Mouse (Mus musculus) lung, embryonic 14.5 days (tissue): ENCODE data around the gene Tmem56. TPM values are rescaled to one million over a fixed set of nuclear protein-coding genes. Genes with fewer than 3 reads are reported as not detected.

Experiments used
- ATAC-seq: fragments of 200-750 bp; cut with Nextera tagmentation; 2 replicates; pipeline ENCODE4 v1.8.0; 2017; ENCODE audit warnings: mild to moderate bottlenecking, moderate TSS enrichment, moderate library complexity; ENCODE audit not compliant: insufficient read depth
- DNase-seq: peaks from one replicate; pipeline ENCODE4 v3.0.0-alpha.2; 2015
- H3K27ac ChIP-seq: fragments of 300-500 bp; sonication (generic); 2 replicates; pipeline ENCODE4 v1.5.1; 2014; ENCODE audit warnings: low read depth, mild to moderate bottlenecking, moderate library complexity
- H3K27me3 ChIP-seq: fragments of 300-500 bp; sonication (generic); 2 replicates; pipeline ENCODE4 v1.6.1; 2014; ENCODE audit warnings: low read length, control low read depth; ENCODE audit not compliant: insufficient read depth
- H3K36me3 ChIP-seq: fragments of 300-500 bp; sonication (generic); 2 replicates; pipeline ENCODE4 v1.6.1; 2014; ENCODE audit warnings: control low read depth; ENCODE audit not compliant: insufficient read depth
- H3K4me1 ChIP-seq: fragments of 300-500 bp; sonication (generic); 2 replicates; pipeline ENCODE4 v1.6.1; 2014; ENCODE audit warnings: antibody characterized with exemption, control low read depth; ENCODE audit not compliant: insufficient read depth
- H3K4me2 ChIP-seq: fragments of 300-500 bp; sonication (generic); 2 replicates; pipeline ENCODE4 v1.6.1; 2014; ENCODE audit warnings: mild to moderate bottlenecking
- H3K4me3 ChIP-seq: fragments of 300-500 bp; sonication (generic); 2 replicates; pipeline ENCODE4 v1.5.1; 2014; ENCODE audit warnings: low read depth, low read length
- H3K9ac ChIP-seq: fragments of 300-500 bp; sonication (generic); 2 replicates; pipeline ENCODE4 v1.6.1; 2014
- H3K9me3 ChIP-seq: fragments of 300-500 bp; sonication (generic); 2 replicates; pipeline ENCODE4 v1.6.1; 2016; ENCODE audit warnings: low read depth, low read length, control low read depth
- CTCF ChIP-seq: IDR thresholded peaks from 2 replicates; pipeline ENCODE4 v1.5.1; 2016; ENCODE audit warnings: antibody characterized with exemption, low read depth
- WGBS: fragments of 180-500 bp; shearing (Covaris S2); extraction: QIAGEN DNeasy Blood & Tissue Kit; methylation state at CpG from one replicate; pipeline ENCODE4 v1.1.7; 2014; 5-methylcytosine and 5-hydroxymethylcytosine counted together
- polyA plus RNA-seq: library from polyadenylated mRNA; unstranded; fragments of >200 nt; fragmentation: Nextera tagmentation; extraction: Ambion mirVana; gene quantifications from 2 replicates; pipeline ENCODE4 v1.2.1, GENCODE M21; 2014

The Tmem56 gene
- polyA plus RNA-seq, 1 experiment from 2014 or later: 0.34 TPM

- no peak for ATAC-seq
- Histone ChIP-seq H3K9ac (no peak overlapping the region), H3K27me3 (no peaks in the 10 kb centered on the region), H3K4me1 (no peaks in the 10 kb centered on the region; the same call in 1 of the 2 replicates), H3K27ac (no peak overlapping the region), H3K36me3 (no peaks in the 10 kb centered on the region), H3K9me3 (no peaks in the 10 kb centered on the region), H3K4me3 (no peak overlapping the region), H3K4me2 (no peak overlapping the region)
- DNase-seq: no peak
- 48% methylated on average over 9 of the region's 9 CpGs for WGBS
- TF ChIP-seq CTCF: no peak
These were observed 40.6 kb downstream of the Tmem56 start for GRCm38 (mm10) chr3:121242111-121242936.

- Histone ChIP-seq H3K9ac (no peak overlapping the region), H3K27me3 (no peaks in the 10 kb centered on the region), H3K4me2 (no peak overlapping the region), H3K36me3 (no peaks in the 10 kb centered on the region), H3K9me3 (no peaks in the 10 kb centered on the region), H3K27ac (no peak overlapping the region), H3K4me1 (no peaks in the 10 kb centered on the region; the same call in 1 of the 2 replicates), H3K4me3 (no peak overlapping the region)
- ATAC-seq (peak; percentile 38; the same call in 1 of the 2 replicates), DNase-seq (no peak)
- WGBS: 51% methylated on average over 8 of the region's 8 CpGs
- no peak for TF ChIP-seq CTCF
These were observed 42.4 kb downstream of the Tmem56 start for GRCm38 (mm10) chr3:121240362-121241040.

- TF ChIP-seq CTCF: no peak
- no peaks in the 10 kb centered on the region for H3K36me3 ChIP-seq
- no peak for DNase-seq
- no peaks in the 10 kb centered on the region; the same call in 1 of the 2 replicates for H3K4me1 ChIP-seq
- no peaks in the 10 kb centered on the region for H3K9me3 ChIP-seq
- no peaks in the 10 kb centered on the region for H3K27me3 ChIP-seq
- no peak overlapping the region for H3K9ac ChIP-seq
- 72% methylated on average over 8 of the region's 8 CpGs for WGBS
- no peak for ATAC-seq
- no peak overlapping the region for H3K4me2 ChIP-seq
- no peak overlapping the region for H3K27ac ChIP-seq
- no peak overlapping the region for H3K4me3 ChIP-seq
These were observed 43.8 kb downstream of the Tmem56 start for GRCm38 (mm10) chr3:121239096-121239495.

- Histone ChIP-seq H3K27me3 (no peaks in the 10 kb centered on the region; the same call in 1 of the 2 replicates), H3K4me1 (no peaks in the 10 kb centered on the region), H3K4me3 (no peak overlapping the region), H3K9me3 (no peaks in the 10 kb centered on the region), H3K4me2 (no peak overlapping the region), H3K36me3 (no peaks in the 10 kb centered on the region), H3K9ac (no peak overlapping the region), H3K27ac (no peak overlapping the region)
- no peak for TF ChIP-seq CTCF
- DNase-seq (no peak), ATAC-seq (no peak)
- 87% methylated on average over 8 of the region's 8 CpGs for WGBS
These were observed 58.1 kb downstream of the Tmem56 start for GRCm38 (mm10) chr3:121224763-121225162.

GRCm38 (mm10) chr3:121224185-121224584, 58.7 kb downstream of the Tmem56 start:
- H3K9ac ChIP-seq: no peak overlapping the region
- ATAC-seq (no peak), DNase-seq (no peak)
- WGBS: 89% methylated on average over 6 of the region's 6 CpGs
- H3K36me3 ChIP-seq: no peaks in the 10 kb centered on the region
- no peak overlapping the region for H3K27ac ChIP-seq
- no peaks in the 10 kb centered on the region for H3K9me3 ChIP-seq
- no peaks in the 10 kb centered on the region for H3K4me1 ChIP-seq
- H3K27me3 ChIP-seq: no peaks in the 10 kb centered on the region; the same call in 1 of the 2 replicates
- no peak overlapping the region for H3K4me3 ChIP-seq
- no peak for TF ChIP-seq CTCF
- no peak overlapping the region for H3K4me2 ChIP-seq

GRCm38 (mm10) chr3:121221987-121222386, 60.9 kb downstream of the Tmem56 start:
- Histone ChIP-seq H3K9me3 (no peaks in the 10 kb centered on the region), H3K27ac (no peak overlapping the region), H3K4me1 (no peaks in the 10 kb centered on the region), H3K4me2 (no peak overlapping the region), H3K9ac (no peak overlapping the region), H3K4me3 (no peak overlapping the region), H3K36me3 (no peaks in the 10 kb centered on the region), H3K27me3 (no peaks in the 10 kb centered on the region; the same call in 1 of the 2 replicates)
- DNase-seq (no peak), ATAC-seq (no peak)
- WGBS: 61% methylated on average over 7 of the region's 7 CpGs
- no peak for TF ChIP-seq CTCF

- no peak overlapping the region for H3K4me2 ChIP-seq
These were observed 65.9 kb downstream of the Tmem56 start for GRCm38 (mm10) chr3:121217011-121217410.

More at GRCm38 (mm10) chr3:121217011-121217410, 65.9 kb downstream of the Tmem56 start:
- ATAC-seq (no peak), DNase-seq (no peak)
- Histone ChIP-seq H3K27ac (no peak overlapping the region), H3K4me1 (no peaks in the 10 kb centered on the region), H3K27me3 (no peaks in the 10 kb centered on the region; the same call in 1 of the 2 replicates), H3K9me3 (no peaks in the 10 kb centered on the region), H3K36me3 (no peaks in the 10 kb centered on the region), H3K4me3 (no peak overlapping the region), H3K9ac (no peak overlapping the region)
- TF ChIP-seq CTCF: no peak
- 73% methylated on average over 6 of the region's 6 CpGs for WGBS
